Mouse (Mus musculus) megakaryocyte, embryonic 14.5 days (primary cell): ENCODE data around the gene Cst9. TPM values are rescaled to one million over a fixed set of nuclear protein-coding genes. Genes with fewer than 3 reads are reported as not detected.

Source experiments
- H3K27me3 ChIP-seq: replicated peaks from 2 replicates; pipeline ENCODE3; 2012; ENCODE audit warnings: inconsistent platforms
- H3K36me3 ChIP-seq: replicated peaks from 2 replicates; pipeline ENCODE3; 2012; ENCODE audit warnings: low read length, inconsistent platforms, mixed read lengths
- H3K4me1 ChIP-seq: 2 replicates; pipeline ENCODE4 v1.6.1; 2012; ENCODE audit warnings: inconsistent platforms
- H3K4me3 ChIP-seq: replicated peaks from 2 replicates; pipeline ENCODE3; 2012; ENCODE audit warnings: moderate library complexity, mild to moderate bottlenecking, inconsistent platforms
- H3K9me3 ChIP-seq: 2 replicates; pipeline ENCODE4 v1.6.1; 2012; ENCODE audit warnings: inconsistent platforms
- FLI1 ChIP-seq: IDR thresholded peaks from 2 replicates; pipeline ENCODE4 v1.6.1; 2012; ENCODE audit warnings: low read length, inconsistent platforms, mixed read lengths
- GATA1 ChIP-seq: IDR thresholded peaks from 3 replicates; pipeline ENCODE4 v1.6.1; 2012; ENCODE audit warnings: mixed read lengths, low read length, inconsistent platforms, borderline replicate concordance
- polyA plus RNA-seq: library from polyadenylated mRNA; stranded (reverse); fragments of >175 nt; gene quantifications from 2 replicates; pipeline ENCODE4 v1.2.3, GENCODE M21; 2012; ENCODE audit warnings: low replicate concordance; ENCODE audit not compliant: insufficient read depth

Cst9 gene
- polyA plus RNA-seq, result not detected in 2 replicates

- TF ChIP-seq GATA1 (no peak), FLI1 (no peak)
- H3K9me3 ChIP-seq, result no peaks in the 10 kb centered on the region
- no peaks in the 10 kb centered on the region for H3K27me3 ChIP-seq
- no peaks in the 10 kb centered on the region for H3K4me1 ChIP-seq
- H3K36me3 ChIP-seq, result no peaks in the 10 kb centered on the region
- no peak within 1 kb of the TSS for H3K4me3 ChIP-seq
Observed at GRCm38 (mm10) chr2:148834912-148835311, at the start of gene Cst9. Gene Cst9 (plus strand): TSS chr2:148835147.

GRCm38 (mm10) chr2:148789142-148789541 lies 45.8 kb upstream of the Cst9 start, which contains the start of gene Cst12:
Gene Cst12 (plus strand): TSS chr2:148789361.
- Histone ChIP-seq H3K4me3 (no peak within 1 kb of the TSS), H3K27me3 (no peaks in the 10 kb centered on the region), H3K4me1 (no peaks in the 10 kb centered on the region), H3K9me3 (peaks cover 15% of the 10 kb centered on the region; the same call in 1 of the 2 replicates), H3K36me3 (no peaks in the 10 kb centered on the region)
- TF ChIP-seq FLI1 (no peak), GATA1 (no peak)

- no peaks in the 10 kb centered on the region for H3K27me3 ChIP-seq
- no peak for TF ChIP-seq GATA1
- TF ChIP-seq FLI1, result no peak
- no peaks in the 10 kb centered on the region for H3K4me1 ChIP-seq
- no peaks in the 10 kb centered on the region for H3K9me3 ChIP-seq
- H3K4me3 ChIP-seq, result no peak within 1 kb of the TSS
- H3K36me3 ChIP-seq, result no peaks in the 10 kb centered on the region
Observed at GRCm38 (mm10) chr2:148798485-148798884, 36.5 kb upstream of the Cst9 start, which contains the start of gene Cst8. Gene Cst8 (plus strand): TSS chr2:148798785.

GRCm38 (mm10) chr2:148801491-148801921 lies 33.4 kb upstream of the Cst9 start:
- H3K4me3 ChIP-seq, result no peak overlapping the region
- TF ChIP-seq GATA1 (no peak), FLI1 (no peak)
- no peaks in the 10 kb centered on the region for H3K4me1 ChIP-seq
- H3K9me3 ChIP-seq, result no peaks in the 10 kb centered on the region
- no peaks in the 10 kb centered on the region for H3K27me3 ChIP-seq
- H3K36me3 ChIP-seq, result no peaks in the 10 kb centered on the region

- H3K27me3 ChIP-seq, result no peaks in the 10 kb centered on the region
- no peaks in the 10 kb centered on the region for H3K9me3 ChIP-seq
- H3K36me3 ChIP-seq, result no peaks in the 10 kb centered on the region
- H3K4me1 ChIP-seq, result no peaks in the 10 kb centered on the region
- no peak overlapping the region for H3K4me3 ChIP-seq
- no peak for TF ChIP-seq FLI1
- no peak for TF ChIP-seq GATA1
Observed at GRCm38 (mm10) chr2:148806696-148807095, 28.3 kb upstream of the Cst9 start.

- Histone ChIP-seq H3K27me3 (no peaks in the 10 kb centered on the region), H3K9me3 (no peaks in the 10 kb centered on the region), H3K4me3 (no peak within 1 kb of the TSS), H3K4me1 (no peaks in the 10 kb centered on the region), H3K36me3 (no peaks in the 10 kb centered on the region)
- TF ChIP-seq GATA1 (no peak), FLI1 (no peak)
Observed at GRCm38 (mm10) chr2:148819909-148820308, 15.0 kb upstream of the Cst9 start, which contains the start of gene Cst13. Gene Cst13 (plus strand): TSS chr2:148820081.

- Histone ChIP-seq H3K9me3 (no peaks in the 10 kb centered on the region), H3K36me3 (no peaks in the 10 kb centered on the region), H3K4me3 (no peak overlapping the region), H3K4me1 (no peaks in the 10 kb centered on the region), H3K27me3 (no peaks in the 10 kb centered on the region)
- no peak for TF ChIP-seq FLI1
- TF ChIP-seq GATA1, result no peak
Observed at GRCm38 (mm10) chr2:148825986-148826385, 9.0 kb upstream of the Cst9 start.

GRCm38 (mm10) chr2:148838075-148838777 lies 3.3 kb downstream of the Cst9 start:
- Histone ChIP-seq H3K9me3 (no peaks in the 10 kb centered on the region), H3K4me3 (no peak overlapping the region), H3K27me3 (no peaks in the 10 kb centered on the region), H3K4me1 (no peaks in the 10 kb centered on the region), H3K36me3 (no peaks in the 10 kb centered on the region)
- no peak for TF ChIP-seq GATA1
- no peak for TF ChIP-seq FLI1

GRCm38 (mm10) chr2:148839224-148839623 lies 4.3 kb downstream of the Cst9 start:
- H3K27me3 ChIP-seq, result no peaks in the 10 kb centered on the region
- H3K36me3 ChIP-seq, result no peaks in the 10 kb centered on the region
- no peak for TF ChIP-seq GATA1
- no peak for TF ChIP-seq FLI1
- H3K4me3 ChIP-seq, result no peak overlapping the region
- H3K4me1 ChIP-seq, result no peaks in the 10 kb centered on the region
- H3K9me3 ChIP-seq, result no peaks in the 10 kb centered on the region

- peaks cover 6% of the 10 kb centered on the region for H3K4me1 ChIP-seq
- TF ChIP-seq GATA1 (no peak), FLI1 (no peak)
- no peaks in the 10 kb centered on the region for H3K36me3 ChIP-seq
- peak overlapping the region; percentile 85 for H3K4me3 ChIP-seq
- H3K9me3 ChIP-seq, result peaks cover 6% of the 10 kb centered on the region
- H3K27me3 ChIP-seq, result no peaks in the 10 kb centered on the region
Observed at GRCm38 (mm10) chr2:148851116-148851906, 16.4 kb downstream of the Cst9 start.
